In the genomic region with DNA sequence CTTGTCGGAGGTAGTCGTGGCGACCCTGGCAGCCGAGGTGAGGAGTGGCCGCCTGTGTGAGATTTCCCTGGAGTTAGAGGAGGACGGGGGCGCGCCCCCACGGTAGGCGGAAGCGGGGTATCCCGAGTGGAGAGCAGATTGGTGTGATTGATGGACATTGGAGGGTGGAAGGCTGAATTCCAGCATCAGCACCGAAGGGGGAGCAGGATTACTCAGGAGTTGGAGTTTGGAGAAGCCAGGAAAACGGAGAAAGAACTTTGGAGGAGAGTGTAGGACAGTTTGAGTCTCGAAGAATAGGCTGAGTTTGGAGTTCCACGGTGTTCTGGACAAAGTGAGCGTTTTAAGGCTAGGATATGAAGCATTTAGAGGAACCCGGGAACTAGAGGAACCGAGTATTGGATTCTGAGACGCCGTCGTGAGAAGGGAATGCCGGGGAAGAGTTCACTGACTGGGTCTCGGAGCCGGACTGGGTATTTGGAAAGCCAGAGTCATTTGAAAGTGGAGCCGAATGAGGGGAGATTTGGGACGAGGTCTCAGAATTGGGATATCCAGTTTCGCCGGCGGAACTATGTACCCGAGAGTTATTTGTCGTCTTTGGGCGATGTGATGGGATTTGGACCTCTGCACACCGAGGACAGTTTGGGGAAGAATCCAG, we compare ENCODE assay signal across 8 mouse cellular contexts. TPM values are rescaled to one million over a fixed set of nuclear protein-coding genes. Genes with fewer than 3 reads are reported as not detected.
A peak's percentile ranks its signal among the peaks of the same experiment; 100 is the strongest.
DNase-seq lines count a peak whose midpoint lies in the region; ATAC-seq and TF ChIP-seq lines count a peak whose summit lies in the region.

No protein-coding gene starts in this region.

- WGBS in hindbrain, embryonic 15.5 days, result under 1% methylated on average over 34 of the region's 34 CpGs
- under 1% methylated on average over 34 of the region's 34 CpGs for WGBS in midbrain, embryonic 16.5 days

- H3K27me3 ChIP-seq in hindbrain, embryonic 15.5 days, result no peaks in the 10 kb centered on the region
- H3K27me3 ChIP-seq in midbrain, embryonic 16.5 days (ENCODE audit: control insufficient read depth, insufficient read depth, low read depth, low read length), result no peaks in the 10 kb centered on the region

- H3K36me3 ChIP-seq in hindbrain, embryonic 15.5 days, result peaks cover 3% of the 10 kb centered on the region; the same call in 1 of the 2 replicates
- H3K36me3 ChIP-seq in midbrain, embryonic 16.5 days (ENCODE audit: control insufficient read depth, insufficient read depth, low read length), result no peaks in the 10 kb centered on the region

- H3K9me3 ChIP-seq in hindbrain, embryonic 15.5 days, result no peaks in the 10 kb centered on the region
- H3K9me3 ChIP-seq in midbrain, embryonic 16.5 days (replicated peaks; ENCODE audit: control insufficient read depth, low read length, poor library complexity, severe bottlenecking), result no peaks in the 10 kb centered on the region

- TF ChIP-seq CTCF in layer of hippocampus, adult 2 months (conservative IDR thresholded peaks at IDR 0.05), result 0 out of 2 replicates have a peak, but pooled peaks have one; percentile 1
- TF ChIP-seq CTCF in bone marrow macrophage, adult 2 months (IDR thresholded peaks at IDR 0.05; ENCODE audit: low read depth, low read length), result no peak

- DNase-seq in layer of hippocampus, adult 2 months (ENCODE audit: low spot score in 2 of 2), result no peak
- no peak for DNase-seq in layer of hippocampus, adult 9-11 months
- no peak for DNase-seq in right cerebral cortex, postnatal 10 days (ENCODE audit: low spot score in 2 of 2)
- DNase-seq in kidney, adult 11 months, result no peak
- DNase-seq in cerebellum, adult 8-10 months, result no peak

- peak overlapping the region; percentile 88 for H3K27ac ChIP-seq in layer of hippocampus, adult 2 months
- H3K27ac ChIP-seq in bone marrow macrophage, adult 2 months (ENCODE audit: insufficient read depth, low read depth, low read length), result peak overlapping the region; percentile 76
- peak overlapping the region; percentile 83 for H3K27ac ChIP-seq in hindbrain, embryonic 15.5 days (replicated peaks)
- H3K27ac ChIP-seq in midbrain, embryonic 16.5 days (ENCODE audit: low read length), result peak overlapping the region; percentile 66

- no peak for ATAC-seq in hindbrain, embryonic 15.5 days (ENCODE audit: low FRiP score, low read depth)
- ATAC-seq in midbrain, embryonic 16.5 days, result peak; percentile 1

- peaks cover 10% of the 10 kb centered on the region for H3K4me1 ChIP-seq in bone marrow macrophage, adult 2 months (ENCODE audit: control insufficient read depth, insufficient read depth, low read length)
- H3K4me1 ChIP-seq in hindbrain, embryonic 15.5 days (replicated peaks), result peaks cover 3% of the 10 kb centered on the region
- H3K4me1 ChIP-seq in midbrain, embryonic 16.5 days (ENCODE audit: control insufficient read depth, insufficient read depth, low read length), result peaks cover 6% of the 10 kb centered on the region; the same call in 1 of the 2 replicates

- H3K4me2 ChIP-seq in hindbrain, embryonic 15.5 days, result peak overlapping the region; percentile 88
- H3K4me2 ChIP-seq in midbrain, embryonic 16.5 days (ENCODE audit: low read length), result peak overlapping the region; percentile 80

- peak overlapping the region; percentile 69 for H3K4me3 ChIP-seq in layer of hippocampus, adult 2 months
- peak overlapping the region; percentile 87 for H3K4me3 ChIP-seq in bone marrow macrophage, adult 2 months (ENCODE audit: insufficient read depth, low read length)
- peak overlapping the region; percentile 52 for H3K4me3 ChIP-seq in hindbrain, embryonic 15.5 days
- H3K4me3 ChIP-seq in midbrain, embryonic 16.5 days (ENCODE audit: low read depth, low read length), result peak overlapping the region; percentile 64

- H3K9ac ChIP-seq in hindbrain, embryonic 15.5 days, result peak overlapping the region; percentile 44
- H3K9ac ChIP-seq in midbrain, embryonic 16.5 days (ENCODE audit: low read depth, low read length), result peak overlapping the region; percentile 56

- TF ChIP-seq POLR2A in bone marrow macrophage, adult 2 months (IDR thresholded peaks at IDR 0.05; ENCODE audit: borderline replicate concordance, low read depth, low read length), result no peak

RNA-seq across cellular contexts. Expression of a gene that starts 0.4 kb away (rescaled TPM):
- 1 to 10 TPM; 3.3 to 3.8 TPM for total RNA-seq in layer of hippocampus, adult 2 months (2021)
- 19.5 and 20.9 TPM in 2 replicates for polyA plus RNA-seq in bone marrow macrophage, adult 2 months (2012; ENCODE audit: insufficient read depth, insufficient read length, missing spikeins)
- 10.5 and 11.3 TPM in 2 replicates for polyA plus RNA-seq in hindbrain, embryonic 15.5 days (2015; fragmentation: Nextera tagmentation; extraction: Ambion mirVana)
- polyA plus RNA-seq in midbrain, embryonic 16.5 days (2015; fragmentation: Nextera tagmentation; extraction: Ambion mirVana), result 7.1 and 8.4 TPM in 2 replicates

RNA-seq across cellular contexts. Expression of a gene that starts 12.7 kb away (rescaled TPM):
- 10 to 100 TPM in 1 of 2 experiments, 1 to 10 TPM in 1; 6.3 to 10.8 TPM for total RNA-seq in layer of hippocampus, adult 2 months (2021)
- polyA plus RNA-seq in bone marrow macrophage, adult 2 months (2012; ENCODE audit: insufficient read depth, insufficient read length, missing spikeins), result 22.1 and 24.7 TPM in 2 replicates
- polyA plus RNA-seq in hindbrain, embryonic 15.5 days (2015; fragmentation: Nextera tagmentation; extraction: Ambion mirVana), result 9.3 and 9.8 TPM in 2 replicates
- polyA plus RNA-seq in midbrain, embryonic 16.5 days (2015; fragmentation: Nextera tagmentation; extraction: Ambion mirVana), result 7.0 and 9.2 TPM in 2 replicates

RNA-seq across cellular contexts. Expression of a gene that starts 25.2 kb away (rescaled TPM):
- total RNA-seq in layer of hippocampus, adult 2 months (2021), result under 1 TPM; 0.38 to 0.39 TPM
- polyA plus RNA-seq in bone marrow macrophage, adult 2 months (2012; ENCODE audit: insufficient read depth, insufficient read length, missing spikeins), result 0.57 and 0.68 TPM in 2 replicates
- polyA plus RNA-seq in hindbrain, embryonic 15.5 days (2015; fragmentation: Nextera tagmentation; extraction: Ambion mirVana), result 1.8 and 1.9 TPM in 2 replicates
- polyA plus RNA-seq in midbrain, embryonic 16.5 days (2015; fragmentation: Nextera tagmentation; extraction: Ambion mirVana), result 1.5 TPM in 2 replicates

RNA-seq across cellular contexts. Expression of a gene that starts 26.2 kb away (rescaled TPM):
- 10 to 100 TPM; 17.5 to 18.1 TPM for total RNA-seq in layer of hippocampus, adult 2 months (2021)
- polyA plus RNA-seq in bone marrow macrophage, adult 2 months (2012; ENCODE audit: insufficient read depth, insufficient read length, missing spikeins), result 473 and 496 TPM in 2 replicates
- 20.2 and 24.0 TPM in 2 replicates for polyA plus RNA-seq in hindbrain, embryonic 15.5 days (2015; fragmentation: Nextera tagmentation; extraction: Ambion mirVana)
- polyA plus RNA-seq in midbrain, embryonic 16.5 days (2015; fragmentation: Nextera tagmentation; extraction: Ambion mirVana), result 13.2 and 15.1 TPM in 2 replicates

RNA-seq across cellular contexts. Expression of a gene that starts 26.5 kb away (rescaled TPM):
- total RNA-seq in layer of hippocampus, adult 2 months (2021), result 100 to 1,000 TPM; 147 TPM
- polyA plus RNA-seq in bone marrow macrophage, adult 2 months (2012; ENCODE audit: insufficient read depth, insufficient read length, missing spikeins), result 0.48 and 0.73 TPM in 2 replicates
- polyA plus RNA-seq in hindbrain, embryonic 15.5 days (2015; fragmentation: Nextera tagmentation; extraction: Ambion mirVana), result 3.2 and 3.7 TPM in 2 replicates
- polyA plus RNA-seq in midbrain, embryonic 16.5 days (2015; fragmentation: Nextera tagmentation; extraction: Ambion mirVana), result 3.1 and 4.4 TPM in 2 replicates
